Mouse (Mus musculus): ENCODE results near the gene Tnfrsf26. TPM values are rescaled to one million over a fixed set of nuclear protein-coding genes. Genes with fewer than 3 reads are reported as not detected.

Tnfrsf26 gene
- polyA plus RNA-seq, 1 experiment = 7.4 TPM

GRCm38 (mm10) chr7:143601705-143602104 is 26.8 kb downstream of the Tnfrsf26 start:
- H3K27me3 ChIP-seq (ENCODE audit: control insufficient read depth, insufficient read depth, low read length) = no peaks in the 10 kb centered on the region
- WGBS = 87% methylated on average over 2 of the region's 2 CpGs
- DNase-seq = peak; percentile 19
- peaks cover 7% of the 10 kb centered on the region for H3K4me1 ChIP-seq (replicated peaks; ENCODE audit: control insufficient read depth, insufficient read depth, low read length)
- no peak overlapping the region for H3K4me3 ChIP-seq (ENCODE audit: control insufficient read depth, insufficient read depth, low read length)
- H3K36me3 ChIP-seq (ENCODE audit: control insufficient read depth, insufficient read depth, low read length) = no peaks in the 10 kb centered on the region
- TF ChIP-seq POLR2A (IDR thresholded peaks at IDR 0.05; ENCODE audit: control insufficient read depth, extremely low read depth, insufficient read depth, low read length, poor library complexity) (no peak), CTCF (IDR thresholded peaks at IDR 0.05; ENCODE audit: borderline replicate concordance, control insufficient read depth, extremely low read depth, insufficient read depth, low read length, poor library complexity) (no peak)
- no peak overlapping the region for H3K27ac ChIP-seq (ENCODE audit: control insufficient read depth, insufficient read depth, low read length)

- TF ChIP-seq POLR2A (IDR thresholded peaks at IDR 0.05; ENCODE audit: control insufficient read depth, extremely low read depth, insufficient read depth, low read length, poor library complexity) (0 out of 2 replicates have a peak, but pooled peaks have one; percentile 4), CTCF (IDR thresholded peaks at IDR 0.05; ENCODE audit: borderline replicate concordance, control insufficient read depth, extremely low read depth, insufficient read depth, low read length, poor library complexity) (no peak)
- 5% methylated on average over 15 of the region's 15 CpGs for WGBS
- no peak overlapping the region for H3K27ac ChIP-seq (ENCODE audit: control insufficient read depth, insufficient read depth, low read length)
- no peak overlapping the region for H3K4me3 ChIP-seq (ENCODE audit: control insufficient read depth, insufficient read depth, low read length)
- no peaks in the 10 kb centered on the region for H3K27me3 ChIP-seq (ENCODE audit: control insufficient read depth, insufficient read depth, low read length)
- H3K36me3 ChIP-seq (ENCODE audit: control insufficient read depth, insufficient read depth, low read length) = no peaks in the 10 kb centered on the region
- no peak for DNase-seq
- H3K4me1 ChIP-seq (replicated peaks; ENCODE audit: control insufficient read depth, insufficient read depth, low read length) = peaks cover 7% of the 10 kb centered on the region
Observed at GRCm38 (mm10) chr7:143600231-143600740, 28.2 kb downstream of the Tnfrsf26 start.

- Histone ChIP-seq H3K4me3 (ENCODE audit: control insufficient read depth, insufficient read depth, low read length) (peak within 1 kb of the TSS; percentile 74), H3K27ac (ENCODE audit: control insufficient read depth, insufficient read depth, low read length) (no peak within 1 kb of the TSS), H3K4me1 (replicated peaks; ENCODE audit: control insufficient read depth, insufficient read depth, low read length) (peaks cover 7% of the 10 kb centered on the region), H3K27me3 (ENCODE audit: control insufficient read depth, insufficient read depth, low read length) (no peaks in the 10 kb centered on the region), H3K36me3 (ENCODE audit: control insufficient read depth, insufficient read depth, low read length) (no peaks in the 10 kb centered on the region)
- peak; percentile 66; the same call in 1 of the 2 replicates for TF ChIP-seq CTCF (IDR thresholded peaks at IDR 0.05; ENCODE audit: borderline replicate concordance, control insufficient read depth, extremely low read depth, insufficient read depth, low read length, poor library complexity)
- peak; percentile 79 for TF ChIP-seq POLR2A (IDR thresholded peaks at IDR 0.05; ENCODE audit: control insufficient read depth, extremely low read depth, insufficient read depth, low read length, poor library complexity)
- whole genome bisulfite sequencing = 3% methylated on average over 35 of the region's 35 CpGs
- DNase-seq = peak; percentile 98
Observed at GRCm38 (mm10) chr7:143599428-143600230, 28.9 kb downstream of the Tnfrsf26 start, which contains the start of gene Cars. Cars (minus strand) TSS chr7:143600090.

GRCm38 (mm10) chr7:143594865-143595264 is 33.7 kb downstream of the Tnfrsf26 start:
- no peak for DNase-seq
- Histone ChIP-seq H3K27me3 (ENCODE audit: control insufficient read depth, insufficient read depth, low read length) (no peaks in the 10 kb centered on the region), H3K27ac (ENCODE audit: control insufficient read depth, insufficient read depth, low read length) (no peak overlapping the region), H3K36me3 (ENCODE audit: control insufficient read depth, insufficient read depth, low read length) (no peaks in the 10 kb centered on the region), H3K4me1 (replicated peaks; ENCODE audit: control insufficient read depth, insufficient read depth, low read length) (peaks cover 5% of the 10 kb centered on the region), H3K4me3 (ENCODE audit: control insufficient read depth, insufficient read depth, low read length) (no peak overlapping the region)
- 96% methylated on average over 5 of the region's 5 CpGs for whole genome bisulfite sequencing
- TF ChIP-seq CTCF (IDR thresholded peaks at IDR 0.05; ENCODE audit: borderline replicate concordance, control insufficient read depth, extremely low read depth, insufficient read depth, low read length, poor library complexity) = no peak

GRCm38 (mm10) chr7:143592255-143592654 is 36.3 kb downstream of the Tnfrsf26 start:
- WGBS = 94% methylated on average over 10 of the region's 10 CpGs
- Histone ChIP-seq H3K27me3 (ENCODE audit: control insufficient read depth, insufficient read depth, low read length) (no peaks in the 10 kb centered on the region), H3K4me3 (ENCODE audit: control insufficient read depth, insufficient read depth, low read length) (no peak overlapping the region), H3K27ac (ENCODE audit: control insufficient read depth, insufficient read depth, low read length) (no peak overlapping the region), H3K4me1 (replicated peaks; ENCODE audit: control insufficient read depth, insufficient read depth, low read length) (no peaks in the 10 kb centered on the region), H3K36me3 (ENCODE audit: control insufficient read depth, insufficient read depth, low read length) (no peaks in the 10 kb centered on the region)
- DNase-seq = no peak
- no peak for TF ChIP-seq POLR2A (IDR thresholded peaks at IDR 0.05; ENCODE audit: control insufficient read depth, extremely low read depth, insufficient read depth, low read length, poor library complexity)
- no peak for TF ChIP-seq CTCF (IDR thresholded peaks at IDR 0.05; ENCODE audit: borderline replicate concordance, control insufficient read depth, extremely low read depth, insufficient read depth, low read length, poor library complexity)

GRCm38 (mm10) chr7:143588006-143588405 is 40.5 kb downstream of the Tnfrsf26 start:
- TF ChIP-seq CTCF (IDR thresholded peaks at IDR 0.05; ENCODE audit: borderline replicate concordance, control insufficient read depth, extremely low read depth, insufficient read depth, low read length, poor library complexity) (no peak), POLR2A (IDR thresholded peaks at IDR 0.05; ENCODE audit: control insufficient read depth, extremely low read depth, insufficient read depth, low read length, poor library complexity) (no peak)
- WGBS = 93% methylated on average over 4 of the region's 4 CpGs
- no peak for DNase-seq
- Histone ChIP-seq H3K36me3 (ENCODE audit: control insufficient read depth, insufficient read depth, low read length) (peaks cover 17% of the 10 kb centered on the region; the same call in 1 of the 2 replicates), H3K4me3 (ENCODE audit: control insufficient read depth, insufficient read depth, low read length) (no peak overlapping the region), H3K27ac (ENCODE audit: control insufficient read depth, insufficient read depth, low read length) (no peak overlapping the region), H3K27me3 (ENCODE audit: control insufficient read depth, insufficient read depth, low read length) (no peaks in the 10 kb centered on the region), H3K4me1 (replicated peaks; ENCODE audit: control insufficient read depth, insufficient read depth, low read length) (no peaks in the 10 kb centered on the region)

Data from thymus, adult 2 months (tissue).